Mouse (Mus musculus) heart, adult 18-20 months (tissue): ENCODE results near the gene Grip1. TPM values are rescaled to one million over a fixed set of nuclear protein-coding genes. Genes with fewer than 3 reads are reported as not detected.
A peak's percentile ranks its signal among the peaks of the same experiment; 100 is the strongest.

Experiments
- DNase-seq, 2 experiments: peaks; one replicate each; pipeline ENCODE4 v3.0.0; 2021 to 2022; ENCODE audit warnings: mixed read lengths in 1 of 2
- total RNA-seq, 2 experiments: library from RNA; stranded (reverse); gene quantifications; 2 replicates each; pipeline ENCODE4 v1.2.3; 2021

Gene Grip1
- total RNA-seq, 2 experiments from 2014 or later: 0.50 to 0.59 TPM

DNA sequence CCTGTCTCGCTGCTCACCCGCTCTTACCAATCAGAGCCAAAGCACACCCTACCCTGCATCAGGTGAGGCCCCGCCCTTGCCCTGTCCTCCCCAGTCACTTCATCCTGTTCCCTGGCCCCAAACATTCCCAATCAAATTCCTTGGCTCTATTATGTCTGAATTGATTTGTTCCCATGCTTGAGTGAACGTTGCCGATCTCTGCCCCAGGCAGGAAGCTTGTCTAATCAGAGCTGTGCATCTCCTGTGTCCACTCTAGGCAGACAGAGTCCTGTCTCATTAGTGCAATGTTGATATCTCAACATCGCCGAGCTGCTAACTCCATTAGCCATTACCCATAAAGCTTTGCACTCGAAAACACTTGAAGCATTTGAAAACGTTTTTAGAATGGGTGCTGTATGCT, 210.0 kb downstream of the Grip1 start:
- no peak for DNase-seq

DNA sequence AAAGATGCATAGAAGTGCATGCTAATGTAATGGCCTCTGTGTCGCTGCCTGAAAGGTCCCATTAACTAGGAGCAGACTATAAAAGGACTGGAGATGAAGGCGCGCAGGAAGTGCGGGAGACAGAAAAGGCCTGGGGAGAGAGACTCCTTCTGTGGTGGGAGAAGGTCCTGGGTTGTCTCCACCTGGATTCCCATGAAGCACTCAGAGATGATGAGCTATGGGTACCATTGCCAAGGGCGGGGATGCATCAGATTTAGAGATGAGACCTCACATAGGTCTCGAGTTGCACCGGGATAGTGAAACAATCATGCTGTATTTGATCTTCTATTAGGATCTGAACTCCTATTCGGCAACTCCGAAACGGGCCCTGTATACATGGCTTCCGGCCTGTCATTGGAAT, 212.8 kb downstream of the Grip1 start:
- no peak for DNase-seq

DNA sequence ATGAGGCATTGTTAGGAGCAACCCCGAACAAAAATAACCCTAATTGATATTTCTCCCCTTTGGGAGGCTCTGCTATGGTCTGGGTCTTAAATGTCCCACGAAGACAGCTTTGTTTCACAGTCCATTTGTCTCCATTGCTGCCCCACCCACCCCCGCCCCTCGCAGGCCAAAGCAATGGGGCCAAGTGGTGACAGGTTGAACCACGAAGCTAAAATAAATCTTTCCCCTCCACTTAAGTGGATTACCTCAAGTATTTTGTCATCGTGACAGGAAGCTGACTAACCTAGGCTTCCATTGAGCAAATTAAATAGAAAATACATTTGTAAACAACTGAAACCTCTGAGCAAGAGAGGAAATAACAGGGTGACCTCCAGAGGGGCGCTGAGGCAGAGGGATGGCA, 216.8 kb downstream of the Grip1 start:
- DNase-seq: no peak

DNA sequence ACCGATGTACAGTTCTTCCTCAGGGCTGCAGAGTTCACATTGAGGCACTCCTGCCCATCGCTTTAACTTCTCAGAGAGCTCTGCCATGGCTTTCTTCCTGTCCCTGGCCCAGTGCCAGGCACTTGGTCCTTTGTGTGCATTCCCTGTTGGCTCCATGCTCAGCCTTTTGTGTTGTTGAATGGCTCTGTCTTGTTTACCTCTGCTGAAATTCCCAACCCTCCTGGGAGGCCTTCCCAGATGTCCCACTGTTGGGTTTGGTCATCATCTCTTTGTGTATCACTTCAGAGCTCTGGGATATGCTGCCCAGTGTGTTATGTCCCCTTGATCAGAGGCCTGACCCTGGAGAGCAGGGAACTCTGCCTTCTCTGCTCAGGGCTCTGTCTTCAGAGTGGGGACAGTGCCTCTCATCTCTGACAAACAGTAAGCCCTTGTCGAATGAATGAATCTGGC, 230.8 kb downstream of the Grip1 start:
- DNase-seq: no peak

DNA sequence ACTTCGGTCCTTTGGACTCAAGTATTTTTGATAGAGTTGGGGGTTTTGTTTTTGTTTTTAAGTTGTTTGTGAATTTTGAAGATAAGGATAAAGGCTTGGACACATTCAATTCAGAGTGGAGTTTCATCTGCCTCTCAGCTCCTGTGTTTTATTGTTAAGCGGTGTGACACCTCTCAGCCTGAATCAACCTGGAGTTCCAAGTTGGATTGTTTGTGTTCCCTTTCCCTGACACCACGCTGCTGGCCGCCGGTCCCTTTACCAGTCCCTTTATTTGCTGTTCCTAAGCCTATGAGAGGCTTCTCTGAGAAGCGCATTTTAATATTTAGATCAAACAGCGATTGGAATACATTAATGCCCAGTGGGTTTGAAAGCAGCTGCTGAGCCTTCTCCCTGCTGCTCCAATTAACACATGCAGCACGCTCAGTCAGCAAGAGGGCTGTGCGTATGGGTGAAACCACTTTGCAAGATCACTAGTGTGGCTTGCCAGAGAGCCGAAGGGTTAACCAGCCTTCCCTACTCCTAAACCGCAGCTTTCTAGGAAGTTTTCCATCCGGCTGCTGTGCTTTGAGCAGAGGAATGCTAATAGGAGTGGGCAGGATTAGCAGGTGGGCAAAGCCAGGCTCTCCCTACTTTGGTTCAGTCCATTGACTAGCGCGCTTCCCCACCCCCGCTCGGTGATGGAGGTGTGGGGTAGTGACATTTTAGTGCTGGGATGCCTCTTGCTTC, 237.9 kb downstream of the Grip1 start:
- peak in 1 of 2 experiments; percentile 2 for DNase-seq

DNA sequence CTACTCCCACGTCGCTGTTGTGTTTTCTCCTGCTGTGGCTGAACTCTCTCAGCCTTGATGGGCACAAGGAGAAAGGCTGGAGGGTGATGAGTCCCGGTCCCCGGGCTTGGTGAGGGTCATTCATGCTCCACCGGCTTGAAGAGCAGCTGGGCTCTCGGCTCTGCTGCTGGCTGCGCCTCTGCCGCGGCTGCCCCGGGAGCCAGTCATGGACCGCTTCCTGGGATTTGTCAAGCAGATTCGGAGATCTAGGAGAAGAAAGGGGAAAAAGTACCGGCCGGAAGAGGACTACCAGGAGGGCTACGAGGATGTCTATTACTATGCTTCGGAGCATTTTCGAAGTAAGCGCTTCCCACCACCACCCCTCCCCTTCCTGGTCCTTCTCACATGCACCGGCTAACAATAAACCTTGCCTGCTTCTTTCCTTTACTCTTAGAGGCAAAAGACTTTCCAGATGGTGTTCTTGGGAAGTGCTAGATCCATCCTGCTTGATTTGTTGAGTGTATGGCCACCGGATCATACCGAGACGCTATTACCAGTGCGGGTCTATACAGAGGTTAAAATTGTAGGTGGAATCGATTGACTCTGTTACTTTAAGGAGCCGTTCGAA, 238.8 kb downstream of the Grip1 start:
- DNase-seq: peak in 1 of 2 experiments; percentile 1

DNA sequence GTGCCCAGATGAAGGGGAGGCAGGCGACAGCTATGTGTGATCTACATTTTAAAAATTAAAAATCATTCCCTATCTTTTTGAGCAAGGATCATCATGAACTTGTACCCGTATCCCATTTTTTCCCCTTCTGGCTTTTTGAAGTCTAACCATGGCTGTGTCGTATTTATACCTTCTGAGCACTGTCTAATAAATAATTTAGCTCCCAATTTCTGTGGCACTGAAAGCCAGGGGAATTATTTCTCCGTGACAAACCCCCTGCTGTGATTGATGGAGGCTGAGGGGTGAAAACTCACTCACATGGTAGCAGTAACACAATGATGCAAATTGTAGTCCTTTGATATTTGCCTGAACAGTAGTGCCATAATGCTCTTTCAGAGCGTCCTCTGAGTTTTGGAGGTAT, 239.8 kb downstream of the Grip1 start:
- no peak for DNase-seq

DNA sequence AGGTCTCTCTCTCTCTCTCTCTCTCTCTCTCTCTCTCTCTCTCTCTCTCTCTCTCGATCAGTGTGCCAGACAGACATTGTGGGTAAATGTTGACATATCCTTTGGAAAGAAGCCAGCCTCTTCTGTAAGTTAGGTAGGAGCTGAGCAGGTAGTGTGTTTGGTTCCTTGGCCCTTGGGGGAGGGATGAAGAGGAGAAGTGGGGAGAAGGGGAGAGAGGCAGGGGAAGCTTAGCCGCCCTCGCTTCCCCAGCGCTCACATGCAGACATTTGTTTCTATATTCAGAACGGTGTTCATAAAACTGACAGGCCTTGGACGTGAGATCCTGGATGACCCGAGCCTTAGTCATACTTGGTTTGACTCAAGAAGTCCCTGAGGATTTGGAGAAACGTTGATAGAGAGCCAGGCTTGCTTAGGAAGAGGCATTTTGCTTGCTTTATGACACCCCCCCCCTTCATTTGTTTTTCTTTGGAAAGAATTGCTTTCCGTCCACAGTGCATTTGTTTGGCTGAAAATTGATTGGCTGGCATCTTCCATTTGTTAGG, 243.7 kb downstream of the Grip1 start:
- no peak for DNase-seq

DNA sequence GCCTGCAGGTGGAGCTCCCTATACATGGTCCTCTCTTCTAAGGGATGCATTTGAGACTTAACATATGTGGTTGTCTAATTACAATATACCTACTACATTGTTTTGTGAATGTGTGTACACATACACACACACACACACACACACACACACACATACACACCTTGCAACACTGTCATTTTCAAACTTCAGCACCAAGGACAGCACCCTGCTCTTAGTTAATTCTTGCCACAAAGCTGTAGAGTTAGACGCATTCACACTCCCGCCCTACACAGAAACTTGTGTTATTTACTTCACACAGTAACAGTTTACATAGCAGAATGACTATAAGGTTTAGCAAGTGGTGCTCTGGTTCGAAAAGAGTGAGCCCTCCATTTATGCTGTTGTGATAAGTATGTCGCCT, 251.7 kb downstream of the Grip1 start:
- DNase-seq: peak in 1 of 2 experiments; percentile 22

DNA sequence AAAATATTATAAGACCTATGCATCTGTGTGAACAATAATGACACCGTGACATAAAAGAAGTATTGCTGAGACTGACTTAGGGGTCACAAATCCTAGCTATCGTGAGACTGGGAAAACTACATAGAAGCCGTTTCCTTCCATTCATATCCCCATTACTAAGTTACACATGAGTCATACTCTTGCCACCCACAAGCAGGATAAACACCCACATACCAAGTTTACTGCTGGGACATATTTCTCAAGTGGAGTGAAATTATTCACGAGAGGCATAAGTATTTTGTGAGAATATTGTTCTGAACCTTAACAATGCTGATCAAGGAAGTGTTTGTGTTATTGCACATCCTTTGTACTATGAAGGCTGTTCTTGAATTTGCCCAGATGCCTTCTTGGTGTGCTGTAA, 252.7 kb downstream of the Grip1 start:
- DNase-seq: no peak

DNA sequence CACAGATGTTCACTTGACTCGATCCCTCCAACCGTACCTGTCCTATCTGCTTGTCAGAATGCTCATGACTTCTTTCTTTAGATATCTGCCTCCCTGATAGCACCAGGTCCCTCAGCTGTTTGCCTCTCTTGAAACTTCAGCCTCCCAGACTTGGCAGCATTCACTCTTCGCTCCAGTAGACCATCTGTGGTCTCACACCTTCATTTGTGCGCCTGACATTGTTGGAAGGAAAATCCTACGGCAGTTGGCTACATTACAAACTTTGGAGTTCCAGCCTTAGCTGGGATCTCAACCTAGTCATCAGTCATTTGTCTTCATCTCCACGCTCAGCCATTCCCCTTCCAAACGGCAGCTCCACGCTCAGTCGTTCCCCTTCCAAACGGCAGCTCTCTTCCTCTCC, 253.4 kb downstream of the Grip1 start:
- no peak for DNase-seq

DNA sequence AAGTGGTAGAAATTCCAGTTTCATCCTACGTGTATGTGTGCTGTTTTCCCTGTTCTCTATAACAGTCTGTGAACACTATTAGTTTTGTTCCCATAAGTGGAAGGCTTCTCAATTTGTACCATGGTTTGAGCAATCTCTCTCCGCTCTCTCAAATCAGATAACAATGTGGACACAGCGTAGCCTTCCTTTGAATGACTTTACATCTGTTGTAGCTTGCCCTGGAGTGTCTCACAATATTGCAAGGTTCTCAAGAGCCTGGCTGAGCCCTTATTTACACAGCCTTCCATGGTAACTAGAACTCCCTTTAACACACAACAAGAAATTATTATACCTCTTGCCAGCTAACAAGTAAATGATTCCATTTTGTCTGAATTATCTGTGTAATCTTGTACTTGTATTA, 268.3 kb downstream of the Grip1 start:
- no peak for DNase-seq

DNA sequence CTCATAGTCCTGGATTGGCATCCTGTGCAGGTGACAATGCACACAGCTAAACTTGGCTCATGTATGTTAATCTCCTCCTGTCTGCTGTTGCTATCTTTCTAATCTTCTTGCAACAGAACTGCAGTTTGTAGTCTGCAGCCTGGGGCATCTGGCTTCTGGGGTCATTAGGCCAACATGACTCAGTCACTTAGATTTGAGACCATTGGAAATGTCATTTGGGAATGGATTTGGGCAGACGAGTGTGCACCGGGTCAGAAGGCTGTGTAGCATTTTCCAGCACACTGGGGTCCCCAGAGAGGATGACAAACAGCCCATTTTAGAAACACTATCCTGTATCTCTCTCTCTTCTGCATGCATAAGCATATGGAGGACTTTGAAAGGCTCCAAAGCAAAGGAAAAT, 268.8 kb downstream of the Grip1 start:
- DNase-seq: peak; percentile 5 to 10

DNA sequence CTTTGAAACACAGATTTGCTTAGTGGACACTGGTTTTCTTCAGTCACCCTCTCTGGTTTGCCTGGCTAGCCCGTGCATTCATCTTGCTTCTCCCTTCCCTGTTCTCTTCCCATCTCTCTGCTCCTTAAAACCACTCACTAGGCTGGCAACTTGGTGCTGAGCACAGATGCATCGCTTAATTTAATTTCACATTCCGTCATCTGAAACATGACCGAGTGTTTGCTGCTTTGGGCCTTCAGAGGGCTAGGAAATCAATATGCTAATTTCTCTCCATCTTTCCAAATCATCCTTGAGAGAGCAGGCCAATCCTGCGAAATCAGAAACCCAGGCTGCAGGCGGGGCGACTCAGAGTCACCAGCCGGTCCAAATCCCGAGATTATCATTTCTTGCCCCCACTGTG, 270.0 kb downstream of the Grip1 start:
- DNase-seq: no peak

DNA sequence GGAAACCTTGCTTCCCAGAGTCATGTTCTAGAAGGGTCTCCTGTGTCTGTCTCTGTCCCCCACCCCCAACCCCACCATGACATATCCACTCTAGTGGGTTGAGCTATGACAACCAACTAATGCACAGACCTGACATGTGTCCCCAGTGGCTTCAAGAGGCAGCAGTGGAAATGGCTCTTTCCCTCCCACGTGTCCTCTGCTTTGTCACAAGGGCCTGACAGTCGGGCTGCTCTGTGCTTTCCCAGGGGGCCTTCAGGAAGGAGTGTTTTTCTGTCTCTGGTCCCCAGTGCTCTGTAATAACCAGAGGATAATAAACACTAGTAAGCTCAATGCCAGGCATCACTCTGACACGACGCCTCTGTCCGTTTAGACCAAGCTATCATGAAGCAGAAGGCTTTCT, 271.7 kb downstream of the Grip1 start:
- DNase-seq: no peak

DNA sequence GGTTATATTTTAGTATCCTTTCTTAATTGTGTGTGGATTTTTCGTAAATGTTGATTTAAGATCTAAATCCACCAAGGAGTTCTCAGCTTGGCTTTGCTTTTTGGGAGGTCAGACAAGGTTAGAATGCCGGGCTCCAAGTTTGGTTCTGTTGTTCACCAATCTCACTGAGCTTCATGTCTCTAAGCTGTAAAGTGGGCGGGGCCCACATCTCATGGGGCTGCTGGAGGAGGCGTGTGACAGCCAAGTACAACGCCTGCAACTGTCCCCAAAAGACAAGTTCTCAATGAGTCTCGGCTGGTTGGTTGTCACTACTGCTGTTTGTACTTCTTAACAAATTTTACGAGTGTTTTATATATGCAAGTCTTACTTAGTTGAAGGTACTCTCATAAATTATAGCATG, 272.3 kb downstream of the Grip1 start:
- peak; percentile 8 to 16 for DNase-seq

DNA sequence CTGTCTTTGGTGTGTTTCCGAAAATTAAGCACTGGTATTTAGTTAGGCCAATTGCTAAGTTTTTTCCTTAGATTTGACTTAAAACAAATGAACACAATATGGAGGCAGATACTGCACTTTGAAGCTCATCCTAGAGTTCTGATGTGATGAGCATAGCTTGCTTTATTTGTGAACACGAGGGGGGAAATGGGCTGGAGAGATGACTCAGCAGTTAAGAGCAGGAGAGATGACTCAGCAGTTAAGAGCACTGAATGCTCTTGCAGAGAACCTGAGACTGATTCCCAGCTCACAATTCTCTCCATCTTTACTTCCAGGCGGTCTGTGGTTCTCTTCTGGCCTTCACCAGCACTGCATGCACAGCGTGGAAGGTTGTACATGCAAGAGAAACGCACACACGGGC, 273.3 kb downstream of the Grip1 start:
- no peak for DNase-seq

DNA sequence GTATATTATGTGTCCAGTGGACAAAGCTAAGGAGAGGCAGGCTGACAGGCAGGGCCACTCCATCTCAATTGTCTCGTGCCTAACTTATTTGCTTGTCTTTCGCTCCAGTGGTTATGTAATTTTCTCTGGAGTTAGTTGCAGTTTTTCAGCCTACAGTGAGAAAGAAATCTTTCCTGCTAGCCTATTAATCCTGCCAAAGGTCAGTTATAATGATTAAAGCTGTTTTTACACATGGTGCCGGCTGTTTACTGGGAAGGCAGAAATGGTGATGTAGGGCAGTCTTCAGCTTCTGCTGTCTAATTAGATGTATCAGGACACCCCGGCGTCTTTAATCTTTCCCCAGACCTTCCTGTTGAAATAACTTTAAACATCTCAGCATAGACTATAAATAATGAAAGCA, 276.6 kb downstream of the Grip1 start:
- no peak for DNase-seq

DNA sequence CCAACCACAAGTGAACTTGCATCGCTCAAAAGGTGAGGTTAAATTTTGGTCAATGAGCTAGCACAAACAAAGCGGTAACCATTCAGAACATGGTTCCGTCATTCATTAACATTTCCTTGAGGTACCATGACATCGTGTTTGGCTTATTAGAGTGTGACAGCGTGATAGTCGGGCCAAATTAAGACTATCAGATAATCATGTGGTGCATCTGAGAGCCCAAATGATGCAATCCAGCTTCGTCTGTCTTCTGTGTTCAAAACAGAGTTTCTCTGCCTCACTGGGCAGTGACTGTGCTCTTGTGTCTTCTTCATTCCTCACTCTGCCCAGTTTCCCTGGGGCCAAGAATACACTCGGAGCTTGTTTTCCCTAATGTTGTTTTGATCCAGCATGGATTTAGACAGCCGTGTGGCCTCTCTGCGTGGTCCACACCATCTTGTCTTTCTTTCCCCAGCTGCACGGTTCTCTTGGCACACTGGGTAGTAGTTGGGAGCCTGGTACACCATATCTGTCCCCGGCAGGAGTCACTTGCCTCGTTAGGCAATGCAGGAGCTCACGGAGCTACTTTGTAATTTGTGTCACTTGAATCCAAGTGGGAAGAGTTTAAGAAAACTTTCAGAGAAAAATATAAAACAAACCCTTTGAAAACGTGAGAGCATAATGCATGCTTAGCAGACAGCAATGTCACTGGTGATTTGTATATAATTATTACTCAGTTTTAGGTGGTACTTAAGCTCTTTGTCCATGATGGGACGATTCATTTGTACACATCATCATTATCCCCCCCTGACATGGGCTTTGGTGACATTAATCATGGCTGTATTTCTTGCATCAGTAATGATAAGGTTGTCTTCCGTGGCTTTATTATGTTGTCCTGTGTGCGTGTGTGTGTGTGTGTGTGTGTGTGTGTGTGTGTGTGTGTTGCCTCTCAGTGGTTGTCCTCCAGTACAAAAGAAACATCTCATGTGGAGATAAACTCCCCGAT, 281.7 kb downstream of the Grip1 start:
- no peak for DNase-seq

DNA sequence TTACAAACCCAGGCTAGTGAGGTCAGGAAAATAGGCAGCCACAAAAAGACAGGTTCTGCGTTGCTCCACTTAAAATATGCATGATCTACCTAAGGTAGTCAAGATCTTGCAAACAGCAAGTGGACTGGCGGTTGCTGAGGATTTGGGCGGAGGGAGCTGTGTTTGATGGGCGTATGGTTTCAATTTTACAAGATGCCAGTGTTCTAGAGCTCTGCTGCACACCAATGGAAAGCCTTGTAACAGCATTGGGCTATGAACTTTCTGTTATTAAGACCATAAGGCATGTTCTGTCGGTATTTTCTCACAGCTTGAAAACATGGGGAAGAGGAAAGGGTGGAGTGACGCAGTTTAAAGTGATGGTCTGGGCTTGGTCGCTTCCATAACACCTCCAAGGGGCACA, 285.8 kb downstream of the Grip1 start:
- DNase-seq: no peak

DNA sequence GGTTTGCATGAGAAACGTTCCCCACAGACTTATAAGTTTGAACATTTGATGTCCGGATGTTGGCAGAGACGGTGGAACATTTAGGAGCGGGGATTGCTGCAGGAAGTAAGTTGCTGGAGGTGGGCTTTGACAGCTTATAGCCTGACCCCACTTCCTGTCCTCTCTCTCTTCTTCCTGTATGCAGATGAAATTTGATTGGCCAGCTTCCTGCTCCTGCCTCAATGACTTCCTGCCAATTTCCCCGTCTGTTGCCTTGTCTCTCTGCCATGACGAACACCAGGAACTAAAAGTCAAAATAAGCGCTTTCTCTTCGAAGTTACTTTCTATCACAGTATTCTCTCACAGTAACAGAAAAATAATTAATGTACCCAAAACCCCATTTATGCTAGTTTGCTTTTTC, 289.1 kb downstream of the Grip1 start:
- DNase-seq: no peak

DNA sequence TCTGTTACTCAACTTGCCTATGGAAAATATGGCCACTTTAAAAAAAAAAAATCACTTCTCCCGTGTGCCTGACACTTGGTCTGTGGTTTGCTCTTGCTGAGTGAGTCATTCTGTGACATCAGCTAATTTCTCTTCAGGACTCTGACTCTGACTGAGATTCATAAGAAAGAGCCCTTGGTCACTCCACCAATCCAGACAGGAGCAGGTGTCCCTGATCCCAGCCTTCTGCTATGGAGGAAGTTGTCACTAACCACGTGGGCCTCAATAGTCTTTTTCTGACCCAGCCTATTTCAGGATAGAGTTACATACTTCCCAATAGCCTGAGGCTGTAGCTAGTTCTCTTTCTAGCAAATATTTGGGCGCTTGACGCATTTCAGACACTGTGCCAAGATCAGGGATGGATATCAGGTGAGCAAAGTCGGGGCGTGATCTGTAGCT, 298.8 kb downstream of the Grip1 start:
- DNase-seq: no peak

DNA sequence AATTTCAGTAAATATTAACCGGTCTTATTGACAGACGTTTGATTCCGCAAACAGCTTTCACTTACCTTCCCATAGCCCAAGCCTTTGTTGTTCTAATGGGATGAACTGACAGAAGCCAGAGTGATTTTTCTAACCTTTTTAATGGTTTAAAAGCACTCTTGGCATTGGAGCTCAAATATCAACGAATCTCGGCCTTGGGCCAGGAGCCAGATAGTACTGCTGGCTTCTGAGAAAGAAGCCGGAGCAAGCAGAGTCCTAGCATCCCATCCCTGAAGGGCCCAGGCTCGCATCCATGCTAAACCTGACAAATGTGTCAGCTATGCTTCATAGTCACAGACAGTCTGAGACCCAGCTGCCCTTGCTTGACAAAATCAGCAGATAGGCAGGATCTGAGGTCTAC, 302.6 kb downstream of the Grip1 start:
- no peak for DNase-seq
